ENCODE assay signal across 12 mouse cellular contexts in genomic region chr13:69955503-69955902, GRCm38 (mm10).
"Had no signal": no experiment of that assay in that cellular context is flagged by ENCODE, and none has a peak within 500 bp of the region (broad histone marks: within the 10 kb centered on the region; RNA-seq: fewer than 3 reads in every experiment).

No protein-coding gene starts in this region.

- H3K4me1 ChIP-seq: kidney, embryonic 15.5 days; limb, embryonic 13.5 days had no signal

- H3K27ac ChIP-seq: kidney, embryonic 15.5 days; limb, embryonic 13.5 days; liver, embryonic 14.5 days; neural tube, embryonic 15.5 days; stomach, postnatal 0 days had no signal

- H3K9ac ChIP-seq: kidney, embryonic 15.5 days; limb, embryonic 13.5 days; liver, embryonic 14.5 days; neural tube, embryonic 15.5 days had no signal

- DNase-seq: kidney, adult 2 months; kidney, postnatal 14 days; left cerebral cortex, postnatal 4 days; lung, adult 18-20 months; midbrain, embryonic 14.5 days; thymus, postnatal 4 days had no signal

- H3K9me3 ChIP-seq: kidney, embryonic 15.5 days; limb, embryonic 13.5 days; neural tube, embryonic 15.5 days had no signal

- H3K4me3 ChIP-seq: kidney, embryonic 15.5 days; limb, embryonic 13.5 days; myocyte; neural tube, embryonic 15.5 days had no signal

- H3K4me2 ChIP-seq: kidney, embryonic 15.5 days; limb, embryonic 13.5 days; neural tube, embryonic 15.5 days had no signal

- H3K36me3 ChIP-seq: kidney, embryonic 15.5 days; limb, embryonic 13.5 days; neural tube, embryonic 15.5 days had no signal

- H3K27me3 ChIP-seq: kidney, embryonic 15.5 days; limb, embryonic 13.5 days; neural tube, embryonic 15.5 days had no signal
